Mouse (Mus musculus) CH12.LX (cell line): ENCODE measurements around the gene Prb1. TPM values are rescaled to one million over a fixed set of nuclear protein-coding genes. Genes with fewer than 3 reads are reported as not detected.
"Not testable (repeated sequence)": the region's sequence is repeated elsewhere in the genome, so short reads cannot be mapped to it uniquely, and the experiment has no call there.

ENCODE experiments used
- DNase-seq: peaks from one replicate; pipeline ENCODE4 v3.0.0-alpha.2; 2013; ENCODE audit errors: extremely low read depth
- H3K27ac ChIP-seq: 2 replicates; pipeline ENCODE4 v1.5.1; 2012; ENCODE audit warnings: low read depth, mild to moderate bottlenecking, control low read depth, moderate library complexity; ENCODE audit not compliant: insufficient read depth
- H3K27me3 ChIP-seq: replicated peaks from 2 replicates; pipeline ENCODE3; 2012; ENCODE audit warnings: inconsistent platforms
- H3K36me3 ChIP-seq, 2 experiments: replicated peaks in 1 of 2; 2 replicates each; pipeline versions ENCODE3 to v1.6.1; 2012; ENCODE audit warnings: inconsistent platforms in 1 of 2, low read length in 1 of 2, mild to moderate bottlenecking in 1 of 2, mixed read lengths in 1 of 2, moderate library complexity in 1 of 2; ENCODE audit not compliant: control insufficient read depth in 1 of 2, insufficient read depth in 1 of 2
- H3K4me1 ChIP-seq, 2 experiments: 2 replicates each; pipeline ENCODE4 v1.6.1; 2012; ENCODE audit warnings: inconsistent platforms in 1 of 2, moderate library complexity in 1 of 2; ENCODE audit not compliant: insufficient read depth in 2 of 2, control insufficient read depth in 1 of 2
- H3K4me2 ChIP-seq: 2 replicates; pipeline ENCODE4 v1.6.1; 2012; ENCODE audit warnings: low read depth, mild to moderate bottlenecking, control low read depth; ENCODE audit not compliant: poor library complexity, insufficient read depth, severe bottlenecking
- H3K4me3 ChIP-seq, 3 experiments: fragments of 150-350 bp in 1 of 3; sonication (generic) in 1 of 3; replicated peaks in 1 of 3; 2 replicates each; pipeline versions ENCODE3 to v1.5.1; 2011 to 2012; ENCODE audit warnings: low read depth in 2 of 3, low read length in 2 of 3, mild to moderate bottlenecking in 2 of 3, moderate library complexity in 2 of 3, control low read depth in 1 of 3, improper control_type of control experiment in 1 of 3, inconsistent platforms in 1 of 3, mixed read lengths in 1 of 3; ENCODE audit not compliant: poor library complexity in 1 of 3
- H3K79me2 ChIP-seq: replicated peaks from 2 replicates; pipeline ENCODE4 v1.6.1; 2012; ENCODE audit warnings: mild to moderate bottlenecking, moderate library complexity; ENCODE audit not compliant: control insufficient read depth, poor library complexity, insufficient read depth, severe bottlenecking; ENCODE audit errors: extremely low read depth
- H3K9ac ChIP-seq: 2 replicates; pipeline ENCODE4 v1.6.1; 2012; ENCODE audit warnings: low read depth, mild to moderate bottlenecking, control low read depth, moderate library complexity; ENCODE audit not compliant: insufficient read depth
- H3K9me3 ChIP-seq: replicated peaks from 2 replicates; pipeline ENCODE3; 2012; ENCODE audit warnings: low read length, inconsistent platforms, mixed read lengths
- dilution Hi-C: fragments of 300-500 bp; cut with MboI; formaldehyde crosslinking; loops from 2 replicates; pipeline ENCODE4 v1.14.3; 2020; ENCODE audit warnings: low sequenced_read_pairs; ENCODE audit not compliant: extremely low pct_unique_long_range_greater_than_20kb, extremely low pct_ligation_motif_present
- in situ Hi-C: fragments of 300-500 bp; cut with MboI; formaldehyde crosslinking; loops from 3 replicates; pipeline ENCODE4 v1.14.3; 2019; ENCODE audit warnings: low sequenced_read_pairs, low pct_ligation_motif_present, low pct_unique_long_range_greater_than_20kb, mixed read lengths
- polyA plus RNA-seq: library from polyadenylated mRNA; unstranded; fragments of >175 nt; gene quantifications from 2 replicates; pipeline ENCODE4 v1.2.1, GENCODE M21; 2012; ENCODE audit warnings: low read depth; ENCODE audit not compliant: insufficient read length
- total RNA-seq, 2 experiments: library from RNA; depleted of rRNA; stranded (reverse); fragments of 300-350 nt in 1 of 2; fragments of >200 nt in 1 of 2; gene quantifications; 2 replicates each; pipeline ENCODE4 v1.2.3; 2012 to 2014

Prb1 gene
- total RNA-seq (2012; rRNA removed) (not detected in 2 replicates), total RNA-seq (2014; rRNA removed) (not detected in 2 replicates), polyA plus RNA-seq (not detected in 2 replicates)

GRCm38 (mm10) chr6:132210421-132210820 is at the start of gene Prb1:
Prb1 (minus strand) TSS chr6:132210521.
- dilution Hi-C loops, H3K4me3 ChIP-seq, H3K36me3 ChIP-seq, H3K27ac ChIP-seq, H3K4me2 ChIP-seq, H3K79me2 ChIP-seq, H3K9ac ChIP-seq, H3K4me1 ChIP-seq, in situ Hi-C loops, H3K9me3 ChIP-seq, DNase-seq, H3K27me3 ChIP-seq: not testable (repeated sequence)

Other genes with a start within 250 kb of the Prb1 start
- gene Prpmp5, start 104.2 kb upstream of the Prb1 start, total RNA-seq (2012; rRNA removed), result not detected in 2 replicates
- gene Prpmp5, start 104.2 kb upstream of the Prb1 start, total RNA-seq (2014; rRNA removed), result not detected in 2 replicates
- gene Prpmp5, start 104.2 kb upstream of the Prb1 start, polyA plus RNA-seq, result not detected in 2 replicates
- not detected in 2 replicates for gene Gm8882, start 153.6 kb upstream of the Prb1 start, total RNA-seq (2012; rRNA removed)
- gene Gm8882, start 153.6 kb upstream of the Prb1 start, total RNA-seq (2014; rRNA removed), result not detected in 2 replicates
- not detected in 2 replicates for gene Gm8882, start 153.6 kb upstream of the Prb1 start, polyA plus RNA-seq